Mouse (Mus musculus) cerebellum, adult 2 months (tissue): ENCODE measurements around the gene Gm20605.

ENCODE experiments used
- CTCF ChIP-seq: fragments of 200-500 bp; IDR thresholded peaks from 2 replicates; pipeline ENCODE4 v1.5.1; 2011; ENCODE audit warnings: low read depth, mild to moderate bottlenecking, control low read depth, low read length, moderate library complexity, borderline replicate concordance; ENCODE audit not compliant: insufficient read depth
- POLR2A ChIP-seq: fragments of 200-500 bp; IDR thresholded peaks from 2 replicates; pipeline ENCODE4 v1.6.1; 2011; ENCODE audit warnings: low read length, control low read depth, borderline replicate concordance; ENCODE audit not compliant: insufficient read depth

DNA sequence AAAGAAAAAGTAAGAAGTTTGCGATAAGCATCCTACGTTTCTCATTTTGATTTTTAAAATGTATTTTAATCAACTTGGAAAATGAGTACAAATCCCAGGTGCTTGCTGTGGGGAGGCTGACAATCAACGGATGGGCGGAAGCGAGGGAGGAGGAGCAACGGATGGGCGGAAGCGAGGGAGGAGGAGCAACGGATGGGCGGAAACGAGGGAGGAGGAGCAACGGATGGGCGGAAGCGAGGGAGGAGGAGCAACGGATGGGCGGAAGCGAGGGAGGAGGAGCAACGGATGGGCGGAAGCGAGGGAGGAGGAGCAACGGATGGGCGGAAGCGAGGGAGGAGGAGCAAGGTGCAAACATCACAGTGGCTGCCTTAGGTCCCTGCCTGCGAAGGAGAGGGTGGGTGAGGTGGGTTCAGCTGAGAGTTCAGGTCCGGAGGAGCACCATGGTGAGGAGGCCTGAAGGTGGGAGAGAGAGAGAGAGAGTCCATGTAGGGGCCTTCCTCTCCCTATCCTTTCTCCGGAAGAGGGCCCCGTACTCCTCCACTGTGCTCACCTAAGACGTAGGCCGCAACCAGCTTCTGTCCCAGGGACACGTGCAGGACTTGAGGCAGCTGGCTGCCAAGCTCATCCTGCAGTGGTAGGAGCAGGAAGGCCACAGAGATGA is 32.2 kb upstream of the Gm20605 start:
- no peak for TF ChIP-seq CTCF
- TF ChIP-seq POLR2A, result no peak
